Mouse (Mus musculus): ENCODE results near the gene Usp49. TPM values are rescaled to one million over a fixed set of nuclear protein-coding genes. Genes with fewer than 3 reads are reported as not detected.

The Usp49 gene
- total RNA-seq, 2 experiments from 2014 or later = 3.0 to 4.1 TPM

GRCm38 (mm10) chr17:47689894-47690293 is 59.4 kb downstream of the Usp49 start:
- no peak for DNase-seq (ENCODE audit: low spot score in 2 of 2)

GRCm38 (mm10) chr17:47691650-47692049 is 61.2 kb downstream of the Usp49 start:
- DNase-seq (ENCODE audit: low spot score in 2 of 2) = no peak

GRCm38 (mm10) chr17:47693671-47694441 is 63.4 kb downstream of the Usp49 start:
- no peak for DNase-seq (ENCODE audit: low spot score in 2 of 2)

- DNase-seq (ENCODE audit: low spot score in 2 of 2) = no peak
Measured at GRCm38 (mm10) chr17:47694442-47694502, 63.8 kb downstream of the Usp49 start, which contains the start of gene Gm21981. Gene Gm21981 (minus strand): TSS chr17:47694455.

- DNase-seq (ENCODE audit: low spot score in 2 of 2) = peak; percentile 99
Measured at GRCm38 (mm10) chr17:47694503-47695336, 64.2 kb downstream of the Usp49 start, which contains the start of gene Prickle4. Gene Prickle4 (minus strand): TSS chr17:47694736.

- DNase-seq (ENCODE audit: low spot score in 2 of 2) = no peak
Measured at GRCm38 (mm10) chr17:47695337-47695710, 64.8 kb downstream of the Usp49 start.

GRCm38 (mm10) chr17:47698156-47698555 is 67.7 kb downstream of the Usp49 start:
- no peak for DNase-seq (ENCODE audit: low spot score in 2 of 2)

GRCm38 (mm10) chr17:47699055-47699454 is 68.6 kb downstream of the Usp49 start:
- DNase-seq (ENCODE audit: low spot score in 2 of 2) = no peak

GRCm38 (mm10) chr17:47701793-47702192 is 71.3 kb downstream of the Usp49 start:
- DNase-seq (ENCODE audit: low spot score in 2 of 2) = no peak

GRCm38 (mm10) chr17:47702548-47703345 is 72.3 kb downstream of the Usp49 start:
- DNase-seq (ENCODE audit: low spot score in 2 of 2) = no peak

GRCm38 (mm10) chr17:47703556-47703955 is 73.1 kb downstream of the Usp49 start:
- DNase-seq (ENCODE audit: low spot score in 2 of 2) = no peak

GRCm38 (mm10) chr17:47704692-47705091 is 74.2 kb downstream of the Usp49 start:
- DNase-seq (ENCODE audit: low spot score in 2 of 2) = no peak

GRCm38 (mm10) chr17:47706196-47706595 is 75.7 kb downstream of the Usp49 start:
- DNase-seq (ENCODE audit: low spot score in 2 of 2) = no peak

- no peak for DNase-seq (ENCODE audit: low spot score in 2 of 2)
Measured at GRCm38 (mm10) chr17:47707961-47708360, 77.5 kb downstream of the Usp49 start.

- no peak for DNase-seq (ENCODE audit: low spot score in 2 of 2)
Measured at GRCm38 (mm10) chr17:47708972-47709371, 78.5 kb downstream of the Usp49 start.

GRCm38 (mm10) chr17:47710036-47710435 is 79.5 kb downstream of the Usp49 start:
- no peak for DNase-seq (ENCODE audit: low spot score in 2 of 2)

GRCm38 (mm10) chr17:47711883-47712282 is 81.4 kb downstream of the Usp49 start:
- DNase-seq (ENCODE audit: low spot score in 2 of 2) = no peak

- no peak for DNase-seq (ENCODE audit: low spot score in 2 of 2)
Measured at GRCm38 (mm10) chr17:47712889-47713571, 82.5 kb downstream of the Usp49 start.

GRCm38 (mm10) chr17:47715037-47715436 is 84.5 kb downstream of the Usp49 start:
- DNase-seq (ENCODE audit: low spot score in 2 of 2) = no peak

GRCm38 (mm10) chr17:47721183-47721582 is 90.7 kb downstream of the Usp49 start:
- no peak for DNase-seq (ENCODE audit: low spot score in 2 of 2)

- DNase-seq (ENCODE audit: low spot score in 2 of 2) = no peak
Measured at GRCm38 (mm10) chr17:47726566-47726965, 96.1 kb downstream of the Usp49 start, which contains the start of gene Pgc. Gene Pgc (plus strand): TSS chr17:47726842.
